Mouse (Mus musculus): ENCODE measurements at regions not wholly inside any gene's neighbourhood (a gene's known extent, or its start where the extent isn't known, plus 50 kb on each side); places are given as distances from the start of the nearest gene placed in this dataset.

GRCm38 (mm10) chr12:59834809-59835208 is 615.3 kb upstream of the Fbxo33 start:
- DNase-seq (ENCODE audit: low read depth), result no peak

- DNase-seq (ENCODE audit: low read depth), result no peak
Measured at GRCm38 (mm10) chr12:59822918-59823317, 603.4 kb upstream of the Fbxo33 start.

GRCm38 (mm10) chr12:59822435-59822834 is 602.9 kb upstream of the Fbxo33 start:
- DNase-seq (ENCODE audit: low read depth), result no peak

- DNase-seq (ENCODE audit: low read depth), result no peak
Measured at GRCm38 (mm10) chr12:59821698-59822097, 602.2 kb upstream of the Fbxo33 start.

- no peak for DNase-seq (ENCODE audit: low read depth)
Measured at GRCm38 (mm10) chr12:59815965-59816364, 596.4 kb upstream of the Fbxo33 start.

- DNase-seq (ENCODE audit: low read depth), result no peak
Measured at GRCm38 (mm10) chr12:59814356-59814755, 594.8 kb upstream of the Fbxo33 start.

GRCm38 (mm10) chr12:59809224-59809623 is 589.7 kb upstream of the Fbxo33 start:
- DNase-seq (ENCODE audit: low read depth), result no peak

- DNase-seq (ENCODE audit: low read depth), result peak; percentile 40
Measured at GRCm38 (mm10) chr12:59798051-59798450, 578.5 kb upstream of the Fbxo33 start.

- peak; percentile 4 for DNase-seq (ENCODE audit: low read depth)
Measured at GRCm38 (mm10) chr12:59791473-59791872, 571.9 kb upstream of the Fbxo33 start.

- no peak for DNase-seq (ENCODE audit: low read depth)
Measured at GRCm38 (mm10) chr12:59786831-59787230, 567.3 kb upstream of the Fbxo33 start.

- no peak for DNase-seq (ENCODE audit: low read depth)
Measured at GRCm38 (mm10) chr12:59770980-59771379, 551.5 kb upstream of the Fbxo33 start.

- DNase-seq (ENCODE audit: low read depth), result no peak
Measured at GRCm38 (mm10) chr12:59762260-59762659, 542.7 kb upstream of the Fbxo33 start.

- no peak for DNase-seq (ENCODE audit: low read depth)
Measured at GRCm38 (mm10) chr12:59744768-59745167, 525.2 kb upstream of the Fbxo33 start.

GRCm38 (mm10) chr12:59743211-59743610 is 523.7 kb upstream of the Fbxo33 start:
- no peak for DNase-seq (ENCODE audit: low read depth)

GRCm38 (mm10) chr12:59724951-59725350 is 505.4 kb upstream of the Fbxo33 start:
- no peak for DNase-seq (ENCODE audit: low read depth)

GRCm38 (mm10) chr12:59722471-59723182 is 503.1 kb upstream of the Fbxo33 start:
- no peak for DNase-seq (ENCODE audit: low read depth)

- DNase-seq (ENCODE audit: low read depth), result no peak
Measured at GRCm38 (mm10) chr12:59713216-59713615, 493.7 kb upstream of the Fbxo33 start.

- DNase-seq (ENCODE audit: low read depth), result no peak
Measured at GRCm38 (mm10) chr12:59683235-59683634, 463.7 kb upstream of the Fbxo33 start.

- DNase-seq (ENCODE audit: low read depth), result no peak
Measured at GRCm38 (mm10) chr12:59663161-59663560, 443.6 kb upstream of the Fbxo33 start.

- no peak for DNase-seq (ENCODE audit: low read depth)
Measured at GRCm38 (mm10) chr12:59630678-59631077, 411.2 kb upstream of the Fbxo33 start.

- DNase-seq (ENCODE audit: low read depth), result no peak
Measured at GRCm38 (mm10) chr12:59623147-59623546, 403.6 kb upstream of the Fbxo33 start.

- DNase-seq (ENCODE audit: low read depth), result no peak
Measured at GRCm38 (mm10) chr12:59621132-59621531, 401.6 kb upstream of the Fbxo33 start.

GRCm38 (mm10) chr12:59620340-59620739 is 400.8 kb upstream of the Fbxo33 start:
- no peak for DNase-seq (ENCODE audit: low read depth)

GRCm38 (mm10) chr12:59616075-59616474 is 396.6 kb upstream of the Fbxo33 start:
- no peak for DNase-seq (ENCODE audit: low read depth)
